Mouse (Mus musculus): ENCODE data around the gene Ak2.

Gene Ak2

GRCm38 (mm10) chr4:128991500-128992008 lies at the start of gene Ak2:
Ak2 (plus strand) TSS chr4:128991958.
- DNase-seq: no peak

- no peak for DNase-seq
Measured at GRCm38 (mm10) chr4:128942346-128942745, 49.4 kb upstream of the Ak2 start.

- no peak for DNase-seq
Measured at GRCm38 (mm10) chr4:128946736-128947135, 45.0 kb upstream of the Ak2 start.

- no peak for DNase-seq
Measured at GRCm38 (mm10) chr4:128947326-128947933, 44.3 kb upstream of the Ak2 start.

- DNase-seq: peak; percentile 51
Measured at GRCm38 (mm10) chr4:128948137-128948674, 43.6 kb upstream of the Ak2 start.

GRCm38 (mm10) chr4:128949470-128950005 lies 42.2 kb upstream of the Ak2 start:
- no peak for DNase-seq

- no peak for DNase-seq
Measured at GRCm38 (mm10) chr4:128950461-128950860, 41.3 kb upstream of the Ak2 start.

GRCm38 (mm10) chr4:128953851-128954250 lies 37.9 kb upstream of the Ak2 start:
- DNase-seq: no peak

- no peak for DNase-seq
Measured at GRCm38 (mm10) chr4:128957155-128957911, 34.4 kb upstream of the Ak2 start.

GRCm38 (mm10) chr4:128958156-128958555 lies 33.6 kb upstream of the Ak2 start:
- no peak for DNase-seq

GRCm38 (mm10) chr4:128958849-128959248 lies 32.9 kb upstream of the Ak2 start:
- no peak for DNase-seq

- DNase-seq: no peak
Measured at GRCm38 (mm10) chr4:128959676-128960075, 32.1 kb upstream of the Ak2 start.

- no peak for DNase-seq
Measured at GRCm38 (mm10) chr4:128961301-128962028, 30.3 kb upstream of the Ak2 start.

- peak; percentile 92 for DNase-seq
Measured at GRCm38 (mm10) chr4:128962029-128962925, 29.5 kb upstream of the Ak2 start, which contains the start of gene Azin2. Azin2 (minus strand) TSS chr4:128962442.

GRCm38 (mm10) chr4:128962926-128963290 lies 28.9 kb upstream of the Ak2 start:
- no peak for DNase-seq

- no peak for DNase-seq
Measured at GRCm38 (mm10) chr4:128966751-128967150, 25.0 kb upstream of the Ak2 start.

GRCm38 (mm10) chr4:128969081-128969480 lies 22.7 kb upstream of the Ak2 start:
- no peak for DNase-seq

GRCm38 (mm10) chr4:128969607-128970416 lies 21.9 kb upstream of the Ak2 start:
- DNase-seq: no peak

GRCm38 (mm10) chr4:128970417-128970807 lies 21.3 kb upstream of the Ak2 start:
- DNase-seq: no peak

GRCm38 (mm10) chr4:128971065-128971694 lies 20.6 kb upstream of the Ak2 start:
- DNase-seq: peak; percentile 76

GRCm38 (mm10) chr4:128974677-128975076 lies 17.1 kb upstream of the Ak2 start:
- no peak for DNase-seq

All from cerebellum, adult 11 months (tissue).